Mouse (Mus musculus) neural tube, embryonic 11.5 days (tissue): ENCODE data around the gene Wdr95. TPM values are rescaled to one million over a fixed set of nuclear protein-coding genes. Genes with fewer than 3 reads are reported as not detected.

Source experiments
- ATAC-seq: fragments of 200-750 bp; cut with Nextera tagmentation; 2 replicates; pipeline ENCODE4 v1.8.0; 2017; ENCODE audit warnings: moderate number of reproducible peaks, mild to moderate bottlenecking, moderate TSS enrichment, moderate library complexity; ENCODE audit not compliant: insufficient read depth, low FRiP score, low TSS enrichment
- DNase-seq: peaks from one replicate; pipeline ENCODE4 v3.0.0-alpha.2; 2015; ENCODE audit warnings: low spot score
- H3K27ac ChIP-seq: fragments of 300-500 bp; sonication (generic); 2 replicates; pipeline ENCODE4 v1.5.1; 2014; ENCODE audit warnings: low read depth, mild to moderate bottlenecking, low read length
- H3K27me3 ChIP-seq: fragments of 300-500 bp; sonication (generic); 2 replicates; pipeline ENCODE4 v1.6.1; 2014; ENCODE audit warnings: mild to moderate bottlenecking, low read length, mixed read lengths; ENCODE audit not compliant: control insufficient read depth, insufficient read depth
- H3K36me3 ChIP-seq: fragments of 300-500 bp; sonication (generic); 2 replicates; pipeline ENCODE4 v1.6.1; 2014; ENCODE audit warnings: mild to moderate bottlenecking, low read length, moderate library complexity, mixed read lengths; ENCODE audit not compliant: control insufficient read depth, insufficient read depth
- H3K4me1 ChIP-seq: fragments of 300-500 bp; sonication (generic); 2 replicates; pipeline ENCODE4 v1.6.1; 2014; ENCODE audit warnings: low read length, mixed read lengths; ENCODE audit not compliant: control insufficient read depth, insufficient read depth
- H3K4me2 ChIP-seq: fragments of 300-500 bp; sonication (generic); 2 replicates; pipeline ENCODE4 v1.6.1; 2014; ENCODE audit warnings: low read depth, mild to moderate bottlenecking, moderate library complexity
- H3K4me3 ChIP-seq: fragments of 300-500 bp; sonication (generic); 2 replicates; pipeline ENCODE4 v1.5.1; 2014; ENCODE audit warnings: low read depth, low read length
- H3K9ac ChIP-seq: fragments of 300-500 bp; sonication (generic); 2 replicates; pipeline ENCODE4 v1.6.1; 2014; ENCODE audit warnings: mild to moderate bottlenecking, low read length
- H3K9me3 ChIP-seq: fragments of 300-500 bp; sonication (generic); 2 replicates; pipeline ENCODE4 v1.6.1; 2016; ENCODE audit warnings: low read length; ENCODE audit not compliant: control insufficient read depth
- WGBS: fragments of 180-500 bp; shearing (Covaris S2); extraction: QIAGEN DNeasy Blood & Tissue Kit; methylation state at CpG from one replicate; pipeline ENCODE4 v1.1.7; 2014; 5-methylcytosine and 5-hydroxymethylcytosine counted together
- polyA plus RNA-seq: library from polyadenylated mRNA; unstranded; fragments of >200 nt; fragmentation: Nextera tagmentation; extraction: Ambion mirVana; gene quantifications from 2 replicates; pipeline ENCODE4 v1.2.1, GENCODE M21; 2014

Wdr95 gene
- not detected in 2 replicates for polyA plus RNA-seq

DNA sequence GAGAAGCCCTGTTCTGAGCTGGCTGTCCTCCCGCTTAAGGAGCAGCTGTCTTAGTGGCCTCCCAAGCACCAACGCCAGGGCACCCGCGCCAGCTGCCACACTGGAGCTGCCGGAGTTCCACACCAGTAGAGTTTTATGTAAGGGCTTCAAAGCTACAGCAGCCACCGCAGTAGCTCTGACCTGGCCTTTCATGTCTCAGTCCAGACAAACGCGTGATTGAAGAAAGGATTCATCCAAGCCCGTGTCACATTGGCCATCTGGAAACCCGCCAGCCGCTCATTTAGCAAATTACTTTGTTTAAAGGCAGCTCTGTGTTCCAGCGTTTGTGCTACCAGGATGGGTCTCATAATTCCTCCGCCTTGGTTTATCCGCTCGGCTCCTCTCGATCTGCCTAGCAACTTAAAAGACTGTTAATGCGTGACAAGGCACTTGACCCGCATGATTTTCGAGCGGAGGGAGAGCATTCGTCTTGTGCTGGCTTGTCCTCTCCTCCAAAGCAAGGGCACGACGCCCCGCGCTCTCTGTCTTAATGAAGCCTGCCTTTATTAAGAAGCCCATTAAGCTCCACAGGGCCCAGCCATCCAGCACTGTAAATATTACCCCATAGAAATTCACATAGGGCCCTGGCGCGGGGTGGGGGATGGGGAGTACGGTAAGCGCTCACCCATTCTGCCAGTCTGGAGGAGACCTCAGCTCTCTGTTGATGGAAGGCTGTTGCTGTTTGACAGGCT lies at the start of gene Wdr95:
Wdr95 (plus strand) TSS at position 681 of the 731 bp plus-strand sequence.
- Histone ChIP-seq H3K36me3 (no peaks in the 10 kb centered on the region), H3K9me3 (no peaks in the 10 kb centered on the region), H3K9ac (0 out of 2 replicates have a peak within 1 kb of the TSS, but pooled peaks have one; percentile 39), H3K4me2 (no peak within 1 kb of the TSS; the same call in 1 of the 2 replicates), H3K27me3 (no peaks in the 10 kb centered on the region), H3K27ac (peak within 1 kb of the TSS; percentile 34), H3K4me1 (peaks cover 12% of the 10 kb centered on the region; the same call in 1 of the 2 replicates), H3K4me3 (no peak within 1 kb of the TSS)
- 18% methylated on average over 29 of the region's 29 CpGs for WGBS
- ATAC-seq (peak; percentile 83), DNase-seq (peak; percentile 82)

DNA sequence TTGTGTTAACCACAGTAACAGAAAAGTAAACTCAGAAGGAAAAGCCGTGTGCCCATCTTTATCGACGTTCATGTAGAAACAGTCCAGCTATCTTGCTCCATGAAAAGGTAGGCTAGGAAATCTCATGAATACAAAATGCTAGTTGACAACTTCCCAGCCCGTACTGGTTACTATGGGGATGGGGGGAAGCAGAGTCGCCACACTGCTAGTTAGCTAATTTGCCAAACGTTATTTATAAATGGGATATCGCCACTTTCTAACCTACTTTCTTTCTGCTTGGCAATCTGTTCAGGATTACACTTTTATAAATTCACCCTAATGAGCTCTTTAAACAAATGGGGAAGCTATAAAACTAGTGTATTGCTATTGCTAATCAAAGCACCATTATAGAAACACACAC lies 46.6 kb upstream of the Wdr95 start:
- DNase-seq (no peak), ATAC-seq (no peak)
- Histone ChIP-seq H3K9me3 (no peaks in the 10 kb centered on the region), H3K27me3 (no peaks in the 10 kb centered on the region), H3K4me1 (no peaks in the 10 kb centered on the region), H3K36me3 (no peaks in the 10 kb centered on the region), H3K4me2 (no peak overlapping the region), H3K27ac (no peak overlapping the region), H3K9ac (no peak overlapping the region), H3K4me3 (no peak overlapping the region)
- WGBS: 90% methylated on average over 7 of the region's 7 CpGs

DNA sequence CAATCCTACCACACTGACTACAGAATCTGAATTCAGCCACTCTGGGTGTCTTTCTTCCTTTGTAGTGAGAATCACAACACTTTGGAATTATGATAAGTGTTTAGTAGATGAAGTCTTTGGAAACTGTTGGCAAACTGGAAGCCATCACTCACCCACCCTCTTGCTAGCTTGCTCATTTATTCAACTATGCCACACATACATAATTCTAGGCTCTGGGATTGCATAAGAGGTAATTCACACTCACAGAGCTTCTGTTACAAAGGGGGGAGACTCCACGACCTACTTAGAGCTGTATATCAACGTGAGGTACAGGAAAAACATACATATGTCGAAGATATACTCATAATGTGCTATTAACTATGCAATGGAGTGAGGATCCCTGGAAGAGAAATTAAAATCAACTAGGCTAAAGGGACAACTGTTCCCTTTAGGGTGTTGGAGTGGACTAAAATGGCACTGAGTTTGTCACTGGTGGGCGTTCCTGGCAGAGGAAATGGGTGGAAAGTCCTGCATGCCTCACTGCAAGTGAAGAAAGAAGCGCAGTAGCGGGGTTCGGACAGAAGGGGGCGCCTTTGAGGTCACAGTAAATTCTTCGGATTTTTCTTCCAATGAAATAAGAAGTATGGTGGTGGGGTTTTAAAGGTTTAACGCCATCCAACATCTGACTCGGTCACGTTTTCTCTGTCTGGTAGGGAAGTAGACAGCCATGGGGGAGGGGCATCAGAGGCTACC lies 45.0 kb upstream of the Wdr95 start:
- 69% methylated on average over 12 of the region's 12 CpGs for WGBS
- H3K27me3 ChIP-seq: no peaks in the 10 kb centered on the region
- H3K4me1 ChIP-seq: peaks cover 6% of the 10 kb centered on the region
- H3K27ac ChIP-seq: no peak overlapping the region
- H3K9me3 ChIP-seq: no peaks in the 10 kb centered on the region
- ATAC-seq (no peak), DNase-seq (no peak)
- H3K36me3 ChIP-seq: no peaks in the 10 kb centered on the region
- H3K4me3 ChIP-seq: no peak overlapping the region
- H3K4me2 ChIP-seq: no peak overlapping the region
- H3K9ac ChIP-seq: no peak overlapping the region

DNA sequence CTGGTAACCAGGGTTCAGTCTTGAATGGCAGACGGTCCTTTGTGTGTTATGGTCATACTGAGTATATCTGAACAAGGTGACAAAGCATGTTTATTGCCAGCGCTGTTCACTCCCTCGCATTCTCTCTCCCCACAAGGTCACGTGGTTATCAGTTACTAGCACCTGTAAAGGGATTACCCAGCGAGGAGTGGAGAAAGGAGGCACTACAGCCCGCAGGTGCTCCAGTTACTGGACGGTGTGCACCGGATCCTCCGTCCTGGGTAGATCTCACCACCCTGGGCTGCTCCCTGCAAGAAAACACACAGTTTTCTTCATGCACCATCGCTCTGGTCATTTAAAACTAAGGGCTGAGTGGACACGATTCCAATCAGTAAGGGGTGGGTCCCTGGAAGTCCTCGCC lies 44.2 kb upstream of the Wdr95 start:
- WGBS: 88% methylated on average over 12 of the region's 12 CpGs
- Histone ChIP-seq H3K27me3 (no peaks in the 10 kb centered on the region), H3K4me3 (no peak overlapping the region), H3K36me3 (no peaks in the 10 kb centered on the region), H3K9ac (no peak overlapping the region), H3K4me1 (peaks cover 10% of the 10 kb centered on the region), H3K4me2 (no peak overlapping the region), H3K27ac (no peak overlapping the region), H3K9me3 (no peaks in the 10 kb centered on the region)
- no peak for ATAC-seq
- DNase-seq: no peak

DNA sequence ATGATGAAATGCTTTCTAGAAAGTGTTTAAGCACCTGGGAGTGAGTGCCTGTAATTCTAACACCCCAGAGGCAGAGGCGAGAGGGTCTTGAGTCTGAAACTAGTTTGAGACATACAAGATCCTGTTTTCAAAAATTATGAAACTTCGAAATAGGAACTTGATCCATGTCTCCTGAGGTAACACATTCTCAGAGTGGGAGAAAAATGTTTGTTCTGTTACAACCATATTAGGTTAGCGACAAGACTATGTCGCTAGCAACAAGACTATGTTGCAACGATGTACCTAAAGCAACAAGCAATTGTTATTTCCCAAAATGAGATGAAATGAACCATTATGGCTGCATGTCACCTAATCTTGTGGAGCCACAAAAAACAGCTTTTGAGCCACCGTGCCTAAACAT lies 43.0 kb upstream of the Wdr95 start:
- no peak overlapping the region for H3K4me2 ChIP-seq
- no peaks in the 10 kb centered on the region for H3K9me3 ChIP-seq
- no peaks in the 10 kb centered on the region for H3K27me3 ChIP-seq
- no peak overlapping the region for H3K4me3 ChIP-seq
- DNase-seq: no peak
- ATAC-seq: no peak
- WGBS: 95% methylated on average over 6 of the region's 6 CpGs
- no peak overlapping the region for H3K27ac ChIP-seq
- H3K4me1 ChIP-seq: peaks cover 14% of the 10 kb centered on the region
- no peak overlapping the region for H3K9ac ChIP-seq
- H3K36me3 ChIP-seq: no peaks in the 10 kb centered on the region

DNA sequence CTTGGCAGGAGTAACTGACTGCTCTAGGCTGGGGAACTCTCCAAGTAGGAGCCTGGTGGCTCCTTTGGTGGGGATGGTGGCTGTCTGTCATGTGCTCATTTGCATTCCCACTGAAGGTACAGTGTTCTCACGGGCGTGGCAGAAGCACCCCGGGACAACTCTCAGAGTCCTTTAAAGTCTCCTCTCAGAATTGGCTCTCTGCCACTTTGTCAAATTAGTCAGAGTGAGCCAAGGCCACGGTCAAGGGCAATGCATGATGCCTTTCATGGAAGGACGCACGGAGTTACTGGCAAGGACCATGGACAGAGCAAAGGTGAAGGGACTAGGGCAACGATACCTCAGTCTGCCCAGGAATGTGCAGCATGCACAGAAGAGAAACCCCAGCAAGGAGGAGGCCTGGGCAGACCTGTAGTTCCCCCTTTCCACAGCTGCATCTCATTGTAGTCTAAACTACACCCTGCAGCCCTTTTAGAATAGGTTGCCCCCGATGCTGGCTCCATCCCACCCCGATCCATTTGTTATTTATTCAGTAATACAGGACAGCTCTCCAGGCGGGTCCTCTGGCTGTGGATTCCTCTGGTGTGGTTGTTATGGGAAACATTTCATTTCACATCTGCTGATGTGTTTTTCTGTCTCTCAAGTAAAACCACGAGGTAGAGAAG lies 40.0 kb upstream of the Wdr95 start:
- H3K27me3 ChIP-seq: no peaks in the 10 kb centered on the region
- DNase-seq (peak; percentile 48), ATAC-seq (peak; percentile 61; the same call in 1 of the 2 replicates)
- H3K4me1 ChIP-seq: peaks cover 14% of the 10 kb centered on the region
- H3K4me2 ChIP-seq: no peak overlapping the region
- 49% methylated on average over 11 of the region's 11 CpGs for WGBS
- no peaks in the 10 kb centered on the region for H3K9me3 ChIP-seq
- H3K27ac ChIP-seq: 0 out of 2 replicates have a peak overlapping the region, but pooled peaks have one; percentile 47
- H3K36me3 ChIP-seq: no peaks in the 10 kb centered on the region
- H3K9ac ChIP-seq: no peak overlapping the region
- H3K4me3 ChIP-seq: no peak overlapping the region

DNA sequence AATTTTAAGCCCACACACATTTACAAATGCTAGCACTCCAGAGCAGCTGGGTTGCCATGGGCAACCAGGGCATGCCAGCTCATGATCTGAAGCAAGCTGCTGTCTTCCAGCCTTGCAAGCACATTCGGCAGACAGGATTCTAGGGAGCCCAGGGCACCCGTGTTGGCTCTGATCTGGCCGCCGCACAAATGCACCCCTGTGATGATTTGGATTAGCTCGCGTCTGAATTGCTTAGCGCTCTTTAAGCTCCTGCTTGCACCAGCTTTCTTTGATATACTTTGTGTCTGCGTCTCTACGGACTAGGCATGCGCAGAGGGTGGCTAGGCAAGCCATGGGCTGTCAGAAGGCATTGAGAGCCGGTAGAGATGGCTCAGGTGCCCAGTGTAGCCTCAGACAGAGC lies 39.3 kb upstream of the Wdr95 start:
- no peaks in the 10 kb centered on the region for H3K9me3 ChIP-seq

DNA sequence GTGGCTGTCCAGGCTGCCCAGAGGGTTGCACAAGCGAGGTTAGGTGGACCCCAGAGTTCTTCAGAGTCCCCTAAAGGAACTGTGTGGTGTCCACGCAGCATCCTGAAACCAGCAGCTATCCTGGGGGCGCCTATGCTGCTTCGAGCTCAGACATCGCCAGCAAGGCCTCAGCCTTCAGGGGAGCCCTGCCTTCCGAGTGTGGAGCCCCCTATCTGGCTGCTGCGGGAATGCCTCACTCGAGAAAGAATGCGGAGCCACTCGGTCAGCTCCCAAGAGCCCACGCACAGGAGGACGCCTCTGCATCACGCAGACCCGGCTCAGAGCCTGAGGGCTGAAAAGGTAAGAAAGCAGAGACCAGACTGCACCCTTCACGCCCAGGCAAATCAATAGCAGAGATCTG lies 38.2 kb upstream of the Wdr95 start:
- no peaks in the 10 kb centered on the region for H3K27me3 ChIP-seq
- H3K27ac ChIP-seq: no peak overlapping the region
- no peaks in the 10 kb centered on the region for H3K9me3 ChIP-seq
- DNase-seq: no peak
- peaks cover 14% of the 10 kb centered on the region for H3K4me1 ChIP-seq
- no peaks in the 10 kb centered on the region for H3K36me3 ChIP-seq
- no peak overlapping the region for H3K4me3 ChIP-seq
- H3K4me2 ChIP-seq: no peak overlapping the region
- no peak for ATAC-seq
- WGBS: 69% methylated on average over 15 of the region's 15 CpGs
- no peak overlapping the region for H3K9ac ChIP-seq

More for the DNA sequence above, 39.3 kb upstream of the Wdr95 start:
- H3K36me3 ChIP-seq: no peaks in the 10 kb centered on the region
- WGBS: 63% methylated on average over 11 of the region's 11 CpGs
- H3K27ac ChIP-seq: peak overlapping the region; percentile 45; the same call in 1 of the 2 replicates
- no peak overlapping the region for H3K9ac ChIP-seq
- no peak overlapping the region for H3K4me2 ChIP-seq
- ATAC-seq (peak; percentile 81), DNase-seq (peak; percentile 75)
- no peak overlapping the region for H3K4me3 ChIP-seq
- H3K4me1 ChIP-seq: peaks cover 14% of the 10 kb centered on the region
- H3K27me3 ChIP-seq: no peaks in the 10 kb centered on the region
